Mouse (Mus musculus): ENCODE measurements around the gene Rps28.

The Rps28 gene

GRCm38 (mm10) chr17:33773871-33774572, 50.3 kb downstream of the Rps28 start:
- no peak for DNase-seq (ENCODE audit: low spot score in 2 of 2)

DNA sequence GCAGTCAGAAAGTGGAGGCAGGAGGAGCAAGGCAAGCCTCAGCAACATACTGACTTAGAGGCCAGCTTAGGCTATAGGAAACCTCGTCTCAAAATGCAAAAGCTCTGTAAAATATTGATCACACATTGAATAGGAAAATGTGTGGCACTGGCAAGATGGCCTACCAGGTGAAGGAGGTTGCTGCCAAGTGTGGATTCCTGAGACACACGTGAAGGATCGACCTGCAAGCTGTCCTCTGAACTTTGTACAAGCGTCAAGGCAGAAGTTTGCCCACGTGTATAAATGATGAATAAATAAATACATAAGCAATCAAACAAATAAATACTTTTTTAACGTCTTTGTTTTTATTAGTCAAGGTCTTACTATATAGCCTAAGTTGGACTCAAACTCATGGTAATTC, 50.9 kb downstream of the Rps28 start:
- DNase-seq (ENCODE audit: low spot score in 2 of 2): no peak

GRCm38 (mm10) chr17:33771617-33772016, 52.7 kb downstream of the Rps28 start:
- no peak for DNase-seq (ENCODE audit: low spot score in 2 of 2)

Data from spleen, postnatal 10 days (tissue).